Mouse (Mus musculus): Measurements from ENCODE around the gene Slc9a1. TPM values are rescaled to one million over a fixed set of nuclear protein-coding genes. Genes with fewer than 3 reads are reported as not detected.

The Slc9a1 gene
- total RNA-seq, 2 experiments from 2014 or later: 8.1 to 11.7 TPM

DNA sequence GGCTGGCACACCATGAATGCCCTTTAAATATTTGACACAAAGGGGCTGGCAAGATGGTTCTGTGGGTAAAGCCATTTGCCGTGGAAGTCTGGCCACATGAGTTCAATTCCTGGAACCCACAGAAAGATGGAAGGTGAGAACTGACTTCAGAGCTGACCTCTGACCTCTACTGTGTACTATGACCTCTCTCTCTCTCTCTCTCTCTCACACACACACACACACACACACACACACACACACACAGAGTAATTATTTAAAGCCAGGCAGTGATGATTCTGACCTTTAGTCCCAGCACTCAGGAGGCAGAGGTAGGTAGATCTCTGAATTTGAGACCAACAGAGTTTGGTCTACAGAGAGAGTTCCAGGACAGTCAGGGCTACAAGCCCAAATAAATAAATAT is 90.5 kb downstream of the Slc9a1 start:
- DNase-seq: no peak
- intact Hi-C loops (cut with DNase I): no loop called here
- no peak overlapping the region for H3K27ac ChIP-seq
- H3K4me3 ChIP-seq: no peak overlapping the region
- TF ChIP-seq CTCF (IDR thresholded peaks at IDR 0.05): no peak

DNA sequence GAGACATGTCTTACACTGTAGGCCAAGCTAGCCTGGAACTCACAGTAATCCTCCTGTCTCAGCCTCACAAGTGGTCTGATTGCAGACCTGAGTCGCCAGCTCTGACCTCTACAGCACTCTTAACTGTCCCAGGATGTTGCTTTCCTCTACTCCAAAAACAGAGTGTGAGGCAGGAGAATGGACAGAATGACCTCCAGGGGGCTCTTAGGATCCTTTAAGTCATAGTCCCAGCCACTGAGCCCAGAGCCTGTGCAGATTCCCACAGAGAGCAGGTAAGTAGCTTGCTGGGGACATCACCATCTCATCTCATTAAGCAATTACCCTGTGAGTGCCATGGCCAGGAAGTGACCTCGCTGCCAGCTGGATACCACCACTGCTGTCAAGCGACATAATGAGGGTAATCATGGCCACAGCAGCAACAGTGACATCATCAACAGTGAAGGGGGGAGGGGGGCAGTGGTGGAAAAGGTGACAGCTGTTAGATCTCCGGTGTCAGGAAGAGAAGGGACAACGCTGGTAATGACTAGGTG is 91.4 kb downstream of the Slc9a1 start:
- intact Hi-C loops (cut with DNase I): no loop called here
- no peak overlapping the region for H3K27ac ChIP-seq
- no peak for TF ChIP-seq CTCF (IDR thresholded peaks at IDR 0.05)
- H3K4me3 ChIP-seq: no peak overlapping the region
- no peak for DNase-seq

DNA sequence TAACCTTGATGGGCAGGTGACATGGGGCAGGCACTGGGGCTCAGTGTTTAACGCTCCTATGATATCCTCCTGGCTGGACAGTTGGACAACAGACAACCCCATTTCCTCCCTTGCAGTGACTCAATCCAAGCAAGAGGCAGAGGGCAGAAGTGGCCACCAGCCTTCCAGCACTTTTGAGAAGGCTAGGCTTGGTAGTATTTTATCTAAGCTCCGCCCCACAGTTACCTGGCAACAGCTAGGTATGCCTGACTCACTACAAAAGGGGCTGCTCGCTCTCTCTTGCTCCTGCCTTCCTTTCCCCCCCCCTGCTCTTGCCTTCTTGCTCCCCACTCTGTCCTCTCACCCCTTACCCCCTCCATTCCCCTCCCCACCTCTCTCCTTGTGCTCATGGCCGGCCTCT is 91.9 kb downstream of the Slc9a1 start:
- no peak for DNase-seq
- H3K4me3 ChIP-seq: no peak overlapping the region
- no peak for TF ChIP-seq CTCF (IDR thresholded peaks at IDR 0.05)
- intact Hi-C loops (cut with DNase I): no loop called here
- H3K27ac ChIP-seq: no peak overlapping the region

GRCm38 (mm10) chr4:133463184-133463583 is 93.7 kb downstream of the Slc9a1 start:
- peak overlapping the region; percentile 24; the same call in 1 of the 2 replicates for H3K27ac ChIP-seq
- intact Hi-C loops (cut with DNase I): no loop called here
- no peak for DNase-seq
- H3K4me3 ChIP-seq: no peak overlapping the region
- TF ChIP-seq CTCF (IDR thresholded peaks at IDR 0.05): no peak

DNA sequence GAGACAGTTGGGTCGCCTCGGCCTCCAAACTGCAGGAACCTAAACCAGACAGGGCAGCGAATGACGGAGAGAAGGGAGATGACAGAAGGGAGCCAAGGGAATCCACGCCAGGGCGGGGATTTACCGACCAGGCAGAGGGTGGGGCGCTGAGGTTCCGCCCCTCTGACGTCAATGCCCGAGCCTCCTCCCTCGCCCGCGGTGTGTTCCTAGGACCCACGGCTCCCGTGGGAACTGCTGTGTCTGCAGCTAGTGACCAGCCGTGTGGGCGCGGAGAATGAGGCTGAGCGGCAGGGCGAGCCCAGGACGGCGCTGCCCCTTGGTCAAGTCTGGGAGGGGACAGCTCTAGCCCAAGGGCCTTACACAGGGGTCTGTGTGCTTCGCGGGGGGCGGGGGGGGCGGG is 98.6 kb downstream of the Slc9a1 start:
- H3K27ac ChIP-seq: peak overlapping the region; percentile 80
- TF ChIP-seq CTCF (IDR thresholded peaks at IDR 0.05): no peak
- H3K4me3 ChIP-seq: peak overlapping the region; percentile 75
- intact Hi-C loops (cut with DNase I): no loop called here
- DNase-seq: peak; percentile 94

DNA sequence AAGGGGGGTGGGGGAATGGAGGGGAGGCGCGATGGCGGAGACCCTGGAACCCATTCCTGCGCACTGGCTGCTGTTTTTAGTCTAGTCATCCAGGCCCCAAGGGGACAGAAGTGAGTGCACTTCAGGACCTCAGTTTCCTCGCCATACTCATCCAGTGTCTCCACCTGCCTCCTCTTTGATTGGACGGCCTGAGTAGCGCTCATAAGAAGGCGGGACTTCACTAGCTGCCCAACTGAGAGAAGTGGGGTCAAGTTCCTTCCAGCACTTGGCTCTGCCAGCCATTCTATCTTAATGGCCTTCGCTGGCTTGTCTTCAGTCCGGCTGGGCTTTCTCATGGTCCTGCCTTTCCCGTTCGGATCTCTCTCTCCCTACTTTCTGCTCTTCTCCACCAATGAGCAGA is 99.6 kb downstream of the Slc9a1 start:
- peak overlapping the region; percentile 80 for H3K27ac ChIP-seq
- intact Hi-C loops (cut with DNase I): no loop called here
- DNase-seq: peak; percentile 73
- no peak for TF ChIP-seq CTCF (IDR thresholded peaks at IDR 0.05)
- H3K4me3 ChIP-seq: peak overlapping the region; percentile 75

GRCm38 (mm10) chr4:133471135-133471821 is 101.8 kb downstream of the Slc9a1 start:
- intact Hi-C loops (cut with DNase I): no loop called here
- Histone ChIP-seq H3K4me3 (no peak overlapping the region), H3K27ac (no peak overlapping the region)
- no peak for DNase-seq
- TF ChIP-seq CTCF (IDR thresholded peaks at IDR 0.05): peak; percentile 14; the same call in 1 of the 2 replicates

Small RNAs within 50 kb of the gene (microRNA-seq; reads per million reads assigned to microRNA genes)
- gene Mir5122: not detected

Other genes with a start within 250 kb of the Slc9a1 start
- 10 to 100 TPM; 34.9 to 35.6 TPM for gene Wasf2, start 239.2 kb upstream of the Slc9a1 start, total RNA-seq (2021)
- gene Cd164l2, start 157.6 kb upstream of the Slc9a1 start, total RNA-seq (2021): under 1 TPM in 1 of 2 experiments, not detected in 1; 0.26 TPM
- gene Gpr3, start 157.2 kb upstream of the Slc9a1 start, total RNA-seq (2021): not detected
- gene Map3k6, start 128.9 kb upstream of the Slc9a1 start, total RNA-seq (2021): 10 to 100 TPM; 10.5 to 15.0 TPM
- gene Sytl1, start 106.6 kb upstream of the Slc9a1 start, total RNA-seq (2021): not detected
- 10 to 100 TPM; 21.6 to 25.7 TPM for gene Tmem222, start 91.9 kb upstream of the Slc9a1 start, total RNA-seq (2021)
- gene Wdtc1, start 16.2 kb upstream of the Slc9a1 start, total RNA-seq (2021): 10 to 100 TPM; 86.7 to 93.4 TPM
- 1 to 10 TPM; 1.1 TPM for gene Tent5b, start 110.4 kb downstream of the Slc9a1 start, total RNA-seq (2021)
- gene Trnp1, start 128.8 kb downstream of the Slc9a1 start, total RNA-seq (2021): under 1 TPM; 0.36 to 0.61 TPM
- not detected for gene Kdf1, start 149.3 kb downstream of the Slc9a1 start, total RNA-seq (2021)
- 10 to 100 TPM; 45.6 to 53.5 TPM for gene Nudc, start 176.3 kb downstream of the Slc9a1 start, total RNA-seq (2021)
- not detected for gene Nr0b2, start 183.7 kb downstream of the Slc9a1 start, total RNA-seq (2021)
- gene Gpatch3, start 205.0 kb downstream of the Slc9a1 start, total RNA-seq (2021): 1 to 10 TPM; 3.0 to 3.2 TPM
- gene Gpn2, start 214.7 kb downstream of the Slc9a1 start, total RNA-seq (2021): 1 to 10 TPM; 4.9 to 6.3 TPM
- 1 to 10 TPM; 1.1 to 1.5 TPM for gene Sfn, start 232.5 kb downstream of the Slc9a1 start, total RNA-seq (2021)

Measured in gastrocnemius, adult 2 months (tissue).